Mouse (Mus musculus) MEL (cell line): ENCODE measurements around the gene Gm13271.
"Not testable (repeated sequence)": the region's sequence is repeated elsewhere in the genome, so short reads cannot be mapped to it uniquely, and the experiment has no call there.

Experiments
- BHLHE40 ChIP-seq: IDR thresholded peaks from 2 replicates; pipeline ENCODE4 v1.6.1; 2012; ENCODE audit warnings: low read depth, mild to moderate bottlenecking, inconsistent platforms, low read length, improper control_type of control experiment, borderline replicate concordance
- CTCF ChIP-seq, 3 experiments: IDR thresholded peaks in 2 of 3; conservative IDR thresholded peaks in 1 of 3; 2 replicates each; pipeline ENCODE4 v1.5.1; 2011 to 2012; ENCODE audit warnings: low read length in 3 of 3, low read depth in 2 of 3, mild to moderate bottlenecking in 2 of 3, improper control_type of control experiment in 1 of 3, inconsistent platforms in 1 of 3, mixed read lengths in 1 of 3, moderate library complexity in 1 of 3; ENCODE audit not compliant: control insufficient read depth in 1 of 3, insufficient read depth in 1 of 3, poor library complexity in 1 of 3, severe bottlenecking in 1 of 3
- EP300 ChIP-seq, 2 experiments: IDR thresholded peaks; 2 replicates each; pipeline ENCODE4 v1.6.1; 2011; ENCODE audit warnings: improper control_type of control experiment in 2 of 2, low read length in 2 of 2, low read depth in 1 of 2, mild to moderate bottlenecking in 1 of 2
- POLR2A ChIP-seq, 2 experiments: IDR thresholded peaks; 2 replicates each; pipeline ENCODE4 v1.6.1; 2011 to 2012; ENCODE audit warnings: low read length in 2 of 2, mild to moderate bottlenecking in 2 of 2, control low read depth in 1 of 2, improper control_type of control experiment in 1 of 2, low read depth in 1 of 2, moderate library complexity in 1 of 2; ENCODE audit not compliant: control insufficient read depth in 1 of 2, insufficient read depth in 1 of 2, poor library complexity in 1 of 2
- ZC3H11A ChIP-seq: IDR thresholded peaks from 2 replicates; pipeline ENCODE4 v1.6.1; 2012; ENCODE audit warnings: low read depth, mild to moderate bottlenecking, inconsistent platforms, low read length, improper control_type of control experiment
- ZKSCAN1 ChIP-seq: IDR thresholded peaks from 2 replicates; pipeline ENCODE4 v1.6.1; 2012; ENCODE audit warnings: low read depth, mild to moderate bottlenecking, inconsistent platforms, low read length, improper control_type of control experiment, moderate library complexity

DNA sequence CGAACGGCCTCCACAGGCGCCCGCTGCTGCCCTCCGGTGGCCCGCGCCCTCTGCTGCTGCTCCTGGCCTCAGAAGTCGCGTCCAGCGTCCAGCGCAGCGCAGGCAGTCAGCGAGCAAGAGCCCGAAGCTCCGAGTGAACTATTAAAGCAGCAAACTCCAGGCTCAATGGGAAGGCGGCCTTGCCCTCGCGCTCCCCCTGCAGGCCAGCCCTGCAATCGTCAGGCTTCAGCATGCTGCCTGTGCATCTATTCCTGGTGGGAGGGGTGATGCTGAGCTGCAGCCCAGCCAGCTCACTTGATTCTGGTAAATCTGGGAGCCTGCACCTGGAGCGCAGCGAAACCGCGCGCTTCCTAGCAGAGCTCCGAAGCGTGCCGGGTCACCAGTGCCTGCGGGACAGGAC lies 33.7 kb downstream of the Gm13271 start, which contains the start of gene Gm13277:
- TF ChIP-seq CTCF (IDR thresholded peaks at IDR 0.05 in 2 of 3, conservative IDR thresholded peaks at IDR 0.05 in 1 of 3; ENCODE audit: control insufficient read depth in 1 of 3, insufficient read depth in 1 of 3, low read depth in 2 of 3, low read length in 3 of 3, poor library complexity in 1 of 3, severe bottlenecking in 1 of 3); POLR2A (IDR thresholded peaks at IDR 0.05; ENCODE audit: control insufficient read depth in 1 of 2, insufficient read depth in 1 of 2, low read depth in 1 of 2, low read length in 2 of 2, poor library complexity in 1 of 2); EP300 (IDR thresholded peaks at IDR 0.05; ENCODE audit: low read depth in 1 of 2, low read length in 2 of 2); BHLHE40; ZKSCAN1; ZC3H11A: not testable (repeated sequence)
